Mouse (Mus musculus) ovary, postnatal 36 days (tissue): ENCODE measurements around the gene Aox2.
"Not testable (repeated sequence)": the region's sequence is repeated elsewhere in the genome, so short reads cannot be mapped to it uniquely, and the experiment has no call there.

ENCODE experiments used
- DNase-seq: peaks from one replicate; pipeline ENCODE4 v3.0.0; 2022; ENCODE audit warnings: low spot score, mixed read lengths

Aox2 gene

GRCm38 (mm10) chr1:58348712-58349111 lies 70.6 kb downstream of the Aox2 start:
- DNase-seq = no peak

- no peak for DNase-seq
Measured at GRCm38 (mm10) chr1:58353238-58353893, 75.2 kb downstream of the Aox2 start.

GRCm38 (mm10) chr1:58358958-58359901 lies 81.1 kb downstream of the Aox2 start:
- DNase-seq = no peak

- DNase-seq = no peak
Measured at GRCm38 (mm10) chr1:58362296-58362695, 84.2 kb downstream of the Aox2 start.

- DNase-seq = no peak
Measured at GRCm38 (mm10) chr1:58364551-58364950, 86.4 kb downstream of the Aox2 start.

GRCm38 (mm10) chr1:58365829-58366228 lies 87.7 kb downstream of the Aox2 start:
- no peak for DNase-seq

- DNase-seq = no peak
Measured at GRCm38 (mm10) chr1:58366737-58367471, 88.8 kb downstream of the Aox2 start.

GRCm38 (mm10) chr1:58369716-58370115 lies 91.6 kb downstream of the Aox2 start:
- DNase-seq = no peak

GRCm38 (mm10) chr1:58374266-58374665 lies 96.1 kb downstream of the Aox2 start:
- DNase-seq = not testable (repeated sequence)

GRCm38 (mm10) chr1:58375574-58376147 lies 97.5 kb downstream of the Aox2 start:
- no peak for DNase-seq

- no peak for DNase-seq
Measured at GRCm38 (mm10) chr1:58382586-58383281, 104.6 kb downstream of the Aox2 start.

GRCm38 (mm10) chr1:58391421-58392267 lies 113.5 kb downstream of the Aox2 start:
- no peak for DNase-seq

GRCm38 (mm10) chr1:58392268-58392651 lies 114.1 kb downstream of the Aox2 start:
- no peak for DNase-seq

- peak; percentile 94 for DNase-seq
Measured at GRCm38 (mm10) chr1:58392652-58393283, 114.6 kb downstream of the Aox2 start, which contains the start of gene Bzw1. Bzw1 (plus strand) TSS chr1:58392898.

- DNase-seq = peak; percentile 54
Measured at GRCm38 (mm10) chr1:58393284-58394195, 115.4 kb downstream of the Aox2 start.

GRCm38 (mm10) chr1:58395341-58395740 lies 117.2 kb downstream of the Aox2 start:
- DNase-seq = no peak

- no peak for DNase-seq
Measured at GRCm38 (mm10) chr1:58396179-58396578, 118.1 kb downstream of the Aox2 start.

- DNase-seq = no peak
Measured at GRCm38 (mm10) chr1:58397731-58398130, 119.6 kb downstream of the Aox2 start.

GRCm38 (mm10) chr1:58401396-58401795 lies 123.3 kb downstream of the Aox2 start:
- DNase-seq = no peak
